Mouse (Mus musculus): ENCODE measurements around the gene Atp6v0d1.

GRCm38 (mm10) chr8:105474680-105475079 lies 91.2 kb downstream of the Atp6v0d1 start:
- TF ChIP-seq CTCF (conservative IDR thresholded peaks at IDR 0.05; ENCODE audit: low read length) (no peak), NANOG (IDR thresholded peaks at IDR 0.05; ENCODE audit: borderline replicate concordance, low read length) (no peak), POU5F1 (IDR thresholded peaks at IDR 0.05; ENCODE audit: borderline replicate concordance, low read length) (no peak)
